Mouse (Mus musculus): ENCODE measurements at regions not wholly inside any gene's neighbourhood (a gene's known extent, or its start where the extent isn't known, plus 50 kb on each side); places are given as distances from the start of the nearest gene placed in this dataset.

DNA sequence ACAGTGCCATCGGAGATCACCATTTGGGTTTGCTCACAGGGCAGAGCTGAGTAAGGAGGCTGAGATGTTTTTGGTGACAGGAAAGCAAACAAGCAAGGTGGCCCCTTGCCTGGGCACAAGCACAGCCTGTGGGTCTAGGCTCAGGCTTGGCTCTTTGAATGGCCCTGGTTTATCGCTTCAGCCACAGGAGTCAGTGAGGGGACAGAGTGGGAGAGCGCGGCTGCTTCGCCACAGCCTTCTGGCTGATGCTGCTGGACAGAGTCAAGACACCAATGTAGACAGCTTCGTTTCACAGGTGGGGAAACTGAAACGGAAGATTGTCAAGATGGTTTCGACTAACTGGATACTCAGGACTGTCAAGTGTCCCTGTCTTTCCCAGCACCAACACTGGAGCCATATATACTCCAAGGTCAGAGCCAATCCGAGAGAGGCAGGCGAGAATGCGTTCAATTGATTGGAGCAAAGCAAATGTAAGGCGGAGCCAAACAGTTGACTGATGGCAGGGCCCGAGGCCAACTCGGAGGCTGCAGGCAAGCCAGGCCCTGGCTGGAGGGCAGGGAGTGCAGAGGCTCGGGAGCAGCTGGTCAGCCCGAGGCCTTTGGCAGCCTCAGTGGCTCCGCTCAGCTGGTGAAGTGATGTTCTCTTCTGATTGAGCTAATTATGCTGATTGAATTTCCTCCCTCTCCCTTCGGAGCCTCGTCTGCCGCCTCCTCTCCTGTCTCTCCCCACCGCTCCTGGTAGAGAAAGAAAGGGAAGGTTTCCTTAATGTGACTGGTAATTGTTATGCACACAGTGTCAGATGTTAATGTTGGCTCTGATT is 154.7 kb upstream of the Zc3h12a start:
- H3K4me3 ChIP-seq (ENCODE audit: control insufficient read depth in 1 of 2, insufficient read depth in 1 of 2, low read depth in 1 of 2, low read length in 2 of 2): no peak overlapping the region
- H3K4me2 ChIP-seq (ENCODE audit: low read length): 0 out of 2 replicates have a peak overlapping the region, but pooled peaks have one; percentile 1
- 9% methylated on average over 21 of the region's 21 CpGs for WGBS

DNA sequence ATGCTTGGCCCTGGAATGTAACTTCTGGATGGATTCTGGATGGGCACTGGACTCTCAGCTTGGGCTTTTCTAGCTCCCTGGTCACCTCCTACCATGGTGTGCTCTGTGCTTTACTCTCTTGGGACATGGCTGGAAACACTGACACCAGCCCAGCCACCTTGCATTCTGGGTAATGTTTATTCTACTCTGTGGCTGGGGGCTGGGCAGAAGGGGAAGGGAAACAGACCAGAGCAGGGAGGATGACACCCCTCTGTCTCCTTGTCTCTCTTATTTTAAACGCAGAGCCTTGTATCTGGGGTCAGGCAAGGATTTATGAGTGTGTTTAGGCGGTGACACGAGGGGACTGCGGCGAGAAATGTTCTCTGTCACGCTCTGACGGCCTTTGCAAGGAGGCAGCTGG is 151.5 kb upstream of the Zc3h12a start:
- Histone ChIP-seq H3K36me3 (ENCODE audit: control insufficient read depth, insufficient read depth, low read length) (no peaks in the 10 kb centered on the region), H3K27ac (replicated peaks in 1 of 2; ENCODE audit: control insufficient read depth in 1 of 2, insufficient read depth in 1 of 2, low read depth in 2 of 2, low read length in 2 of 2) (no peak overlapping the region), H3K4me1 (ENCODE audit: control insufficient read depth in 2 of 2, insufficient read depth in 2 of 2, low read length in 2 of 2) (no peaks in the 10 kb centered on the region; a peak in 1 of 4 replicates), H3K27me3 (ENCODE audit: control insufficient read depth, insufficient read depth, low read length) (peaks cover 36% of the 10 kb centered on the region), H3K4me3 (ENCODE audit: control insufficient read depth in 1 of 2, insufficient read depth in 1 of 2, low read depth in 1 of 2, low read length in 2 of 2) (no peak overlapping the region), H3K4me2 (ENCODE audit: low read length) (no peak overlapping the region), H3K9me3 (ENCODE audit: control insufficient read depth, low read length) (no peaks in the 10 kb centered on the region), H3K9ac (ENCODE audit: low read length) (no peak overlapping the region)
- WGBS: 52% methylated on average over 7 of the region's 7 CpGs
- ATAC-seq (ENCODE audit: insufficient number of reproducible peaks, insufficient read depth, low FRiP score, low read depth): no peak

More for the DNA sequence above, 154.7 kb upstream of the Zc3h12a start:
- Histone ChIP-seq H3K9me3 (ENCODE audit: control insufficient read depth, low read length) (no peaks in the 10 kb centered on the region), H3K4me1 (ENCODE audit: control insufficient read depth in 2 of 2, insufficient read depth in 2 of 2, low read length in 2 of 2) (no peaks in the 10 kb centered on the region; a peak in 1 of 4 replicates), H3K27ac (replicated peaks in 1 of 2; ENCODE audit: control insufficient read depth in 1 of 2, insufficient read depth in 1 of 2, low read depth in 2 of 2, low read length in 2 of 2) (no peak overlapping the region), H3K36me3 (ENCODE audit: control insufficient read depth, insufficient read depth, low read length) (no peaks in the 10 kb centered on the region), H3K9ac (ENCODE audit: low read length) (no peak overlapping the region), H3K27me3 (ENCODE audit: control insufficient read depth, insufficient read depth, low read length) (peaks cover 5% of the 10 kb centered on the region; the same call in 1 of the 2 replicates)
- ATAC-seq (ENCODE audit: insufficient number of reproducible peaks, insufficient read depth, low FRiP score, low read depth): no peak

DNA sequence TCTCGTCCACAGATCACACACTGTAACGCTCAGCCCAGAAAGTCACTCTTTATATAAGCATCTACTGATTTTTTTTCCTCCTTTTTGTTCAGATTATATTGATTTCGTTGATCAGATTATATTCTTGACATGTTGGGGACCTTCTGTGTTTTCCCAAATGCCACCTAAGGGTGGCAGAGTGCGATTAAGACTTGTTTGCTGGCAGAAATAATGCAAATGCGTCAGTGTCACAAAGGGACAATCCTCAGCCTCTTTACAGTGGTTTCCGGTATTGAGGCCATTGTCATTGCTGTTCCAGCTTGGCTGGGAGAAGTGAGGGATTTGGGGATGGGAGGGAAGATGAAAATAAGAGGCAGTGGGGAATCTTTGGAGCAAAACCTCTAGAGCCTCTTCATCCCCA is 149.2 kb upstream of the Zc3h12a start:
- H3K4me3 ChIP-seq (ENCODE audit: control insufficient read depth in 1 of 2, insufficient read depth in 1 of 2, low read depth in 1 of 2, low read length in 2 of 2): no peak overlapping the region
- H3K36me3 ChIP-seq (ENCODE audit: control insufficient read depth, insufficient read depth, low read length): no peaks in the 10 kb centered on the region
- ATAC-seq (ENCODE audit: insufficient number of reproducible peaks, insufficient read depth, low FRiP score, low read depth): no peak
- 56% methylated on average over 6 of the region's 6 CpGs for WGBS
- H3K4me1 ChIP-seq (ENCODE audit: control insufficient read depth in 2 of 2, insufficient read depth in 2 of 2, low read length in 2 of 2): no peaks in the 10 kb centered on the region
- H3K4me2 ChIP-seq (ENCODE audit: low read length): no peak overlapping the region
- H3K9ac ChIP-seq (ENCODE audit: low read length): no peak overlapping the region
- H3K27me3 ChIP-seq (ENCODE audit: control insufficient read depth, insufficient read depth, low read length): peaks cover 45% of the 10 kb centered on the region
- H3K27ac ChIP-seq (replicated peaks in 1 of 2; ENCODE audit: control insufficient read depth in 1 of 2, insufficient read depth in 1 of 2, low read depth in 2 of 2, low read length in 2 of 2): no peak overlapping the region
- H3K9me3 ChIP-seq (ENCODE audit: control insufficient read depth, low read length): no peaks in the 10 kb centered on the region

DNA sequence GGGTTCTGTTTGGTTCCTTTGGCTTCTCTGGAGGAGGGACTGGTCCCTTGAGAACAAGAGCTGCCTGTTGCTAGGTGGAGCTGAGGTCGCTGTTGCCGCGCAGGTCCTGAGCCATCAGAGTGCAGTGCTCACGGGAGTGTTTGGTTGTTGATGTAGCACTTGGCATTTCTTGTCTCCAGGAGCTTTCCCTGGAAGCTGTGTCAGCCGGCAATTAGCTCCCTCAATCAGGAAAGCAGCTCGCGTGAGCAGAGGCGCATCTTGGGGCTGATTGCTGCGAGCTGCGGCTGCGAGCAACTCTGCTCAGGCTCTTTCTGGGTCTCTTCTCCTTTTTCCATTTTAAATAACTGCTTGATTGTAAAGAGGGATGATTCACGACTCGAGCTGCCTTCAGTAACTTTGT is 147.6 kb upstream of the Zc3h12a start:
- H3K4me1 ChIP-seq (ENCODE audit: control insufficient read depth in 2 of 2, insufficient read depth in 2 of 2, low read length in 2 of 2): no peaks in the 10 kb centered on the region
- H3K27ac ChIP-seq (replicated peaks in 1 of 2; ENCODE audit: control insufficient read depth in 1 of 2, insufficient read depth in 1 of 2, low read depth in 2 of 2, low read length in 2 of 2): no peak overlapping the region
- H3K9ac ChIP-seq (ENCODE audit: low read length): no peak overlapping the region
- H3K36me3 ChIP-seq (ENCODE audit: control insufficient read depth, insufficient read depth, low read length): no peaks in the 10 kb centered on the region
- H3K4me2 ChIP-seq (ENCODE audit: low read length): no peak overlapping the region
- H3K4me3 ChIP-seq (ENCODE audit: control insufficient read depth in 1 of 2, insufficient read depth in 1 of 2, low read depth in 1 of 2, low read length in 2 of 2): no peak overlapping the region
- H3K9me3 ChIP-seq (ENCODE audit: control insufficient read depth, low read length): no peaks in the 10 kb centered on the region
- WGBS: 2% methylated on average over 13 of the region's 13 CpGs
- H3K27me3 ChIP-seq (ENCODE audit: control insufficient read depth, insufficient read depth, low read length): peaks cover 45% of the 10 kb centered on the region
- no peak for ATAC-seq (ENCODE audit: insufficient number of reproducible peaks, insufficient read depth, low FRiP score, low read depth)

DNA sequence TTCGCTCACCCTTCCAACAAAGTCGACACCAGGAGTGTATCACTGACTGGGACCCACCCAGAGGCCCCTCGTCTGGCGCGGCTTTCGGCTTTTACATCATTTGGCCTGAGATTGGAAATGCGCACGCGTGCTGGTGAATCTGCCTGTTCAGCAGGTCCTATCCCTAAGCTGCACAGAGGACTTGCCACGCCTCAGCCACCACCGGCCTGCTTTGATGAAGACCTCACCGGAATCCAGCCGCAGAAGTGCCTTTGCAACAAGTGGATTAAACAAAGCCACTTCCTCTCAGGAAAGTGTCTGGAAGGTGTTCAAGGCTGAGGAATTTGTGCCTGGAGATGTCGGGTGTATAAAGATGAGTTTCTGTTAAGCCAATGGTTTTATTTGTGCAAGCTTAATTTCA is 143.3 kb upstream of the Zc3h12a start:
- Histone ChIP-seq H3K4me3 (ENCODE audit: control insufficient read depth in 1 of 2, insufficient read depth in 1 of 2, low read depth in 1 of 2, low read length in 2 of 2) (no peak overlapping the region), H3K36me3 (ENCODE audit: control insufficient read depth, insufficient read depth, low read length) (no peaks in the 10 kb centered on the region), H3K27ac (replicated peaks in 1 of 2; ENCODE audit: control insufficient read depth in 1 of 2, insufficient read depth in 1 of 2, low read depth in 2 of 2, low read length in 2 of 2) (no peak overlapping the region), H3K9me3 (ENCODE audit: control insufficient read depth, low read length) (no peaks in the 10 kb centered on the region), H3K4me1 (ENCODE audit: control insufficient read depth in 2 of 2, insufficient read depth in 2 of 2, low read length in 2 of 2) (no peaks in the 10 kb centered on the region), H3K9ac (ENCODE audit: low read length) (no peak overlapping the region), H3K4me2 (ENCODE audit: low read length) (no peak overlapping the region), H3K27me3 (ENCODE audit: control insufficient read depth, insufficient read depth, low read length) (peaks cover 34% of the 10 kb centered on the region)
- 69% methylated on average over 14 of the region's 14 CpGs for WGBS
- ATAC-seq (ENCODE audit: insufficient number of reproducible peaks, insufficient read depth, low FRiP score, low read depth): no peak

DNA sequence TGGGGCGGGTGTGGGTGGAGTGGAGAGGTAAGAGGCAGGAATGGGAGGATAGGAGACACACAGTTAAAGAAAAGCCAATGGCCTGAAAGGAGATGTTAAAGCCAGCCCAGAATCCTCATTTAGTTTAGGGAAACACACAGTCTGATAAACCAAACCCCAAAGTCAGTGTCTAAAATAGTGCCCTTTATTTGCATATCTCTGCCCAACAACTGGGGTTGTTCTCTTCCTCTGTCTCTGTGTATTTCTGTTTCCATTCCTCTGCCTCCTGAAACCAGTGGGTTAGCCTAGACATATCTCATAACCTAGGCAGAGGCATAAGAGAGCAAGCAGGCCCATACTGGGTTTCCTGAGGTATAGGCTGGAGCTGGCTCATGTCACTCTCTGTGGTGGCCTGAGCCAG is 138.6 kb upstream of the Zc3h12a start:
- H3K4me1 ChIP-seq (ENCODE audit: control insufficient read depth in 2 of 2, insufficient read depth in 2 of 2, low read length in 2 of 2): no peaks in the 10 kb centered on the region
- H3K4me3 ChIP-seq (ENCODE audit: control insufficient read depth in 1 of 2, insufficient read depth in 1 of 2, low read depth in 1 of 2, low read length in 2 of 2): no peak overlapping the region
- peaks cover 7% of the 10 kb centered on the region for H3K27me3 ChIP-seq (ENCODE audit: control insufficient read depth, insufficient read depth, low read length)
- ATAC-seq (ENCODE audit: insufficient number of reproducible peaks, insufficient read depth, low FRiP score, low read depth): no peak
- H3K36me3 ChIP-seq (ENCODE audit: control insufficient read depth, insufficient read depth, low read length): no peaks in the 10 kb centered on the region
- no peak overlapping the region for H3K9ac ChIP-seq (ENCODE audit: low read length)
- H3K27ac ChIP-seq (replicated peaks in 1 of 2; ENCODE audit: control insufficient read depth in 1 of 2, insufficient read depth in 1 of 2, low read depth in 2 of 2, low read length in 2 of 2): no peak overlapping the region
- WGBS: 61% methylated on average over 1 of the region's 1 CpGs
- H3K9me3 ChIP-seq (ENCODE audit: control insufficient read depth, low read length): no peaks in the 10 kb centered on the region
- no peak overlapping the region for H3K4me2 ChIP-seq (ENCODE audit: low read length)

DNA sequence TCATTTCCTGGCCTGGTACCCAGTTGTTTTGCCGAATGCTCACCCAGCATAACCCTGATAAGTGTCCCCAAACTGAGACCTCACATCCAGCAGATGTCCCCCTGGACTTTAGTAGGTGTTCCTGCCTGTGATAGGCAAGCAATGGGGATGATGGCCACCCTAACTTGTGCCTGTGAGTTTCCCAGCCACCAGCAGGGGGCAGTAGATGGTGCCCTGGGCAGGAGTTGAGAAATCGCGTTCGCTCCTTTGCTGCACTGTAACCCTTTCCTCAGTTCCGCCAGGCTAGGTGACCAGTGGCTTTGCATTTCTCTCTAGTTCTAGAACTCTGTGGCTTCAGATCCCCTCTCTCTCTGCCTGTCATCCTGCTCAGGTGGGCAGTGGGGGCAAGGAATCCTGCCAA is 137.9 kb upstream of the Zc3h12a start:
- no peak overlapping the region for H3K27ac ChIP-seq (replicated peaks in 1 of 2; ENCODE audit: control insufficient read depth in 1 of 2, insufficient read depth in 1 of 2, low read depth in 2 of 2, low read length in 2 of 2)
- 21% methylated on average over 5 of the region's 5 CpGs for WGBS
- peaks cover 7% of the 10 kb centered on the region for H3K27me3 ChIP-seq (ENCODE audit: control insufficient read depth, insufficient read depth, low read length)
- no peaks in the 10 kb centered on the region for H3K36me3 ChIP-seq (ENCODE audit: control insufficient read depth, insufficient read depth, low read length)
- H3K4me1 ChIP-seq (ENCODE audit: control insufficient read depth in 2 of 2, insufficient read depth in 2 of 2, low read length in 2 of 2): no peaks in the 10 kb centered on the region
- H3K4me2 ChIP-seq (ENCODE audit: low read length): no peak overlapping the region
- no peaks in the 10 kb centered on the region for H3K9me3 ChIP-seq (ENCODE audit: control insufficient read depth, low read length)
- H3K4me3 ChIP-seq (ENCODE audit: control insufficient read depth in 1 of 2, insufficient read depth in 1 of 2, low read depth in 1 of 2, low read length in 2 of 2): no peak overlapping the region
- no peak overlapping the region for H3K9ac ChIP-seq (ENCODE audit: low read length)
- ATAC-seq (ENCODE audit: insufficient number of reproducible peaks, insufficient read depth, low FRiP score, low read depth): no peak

DNA sequence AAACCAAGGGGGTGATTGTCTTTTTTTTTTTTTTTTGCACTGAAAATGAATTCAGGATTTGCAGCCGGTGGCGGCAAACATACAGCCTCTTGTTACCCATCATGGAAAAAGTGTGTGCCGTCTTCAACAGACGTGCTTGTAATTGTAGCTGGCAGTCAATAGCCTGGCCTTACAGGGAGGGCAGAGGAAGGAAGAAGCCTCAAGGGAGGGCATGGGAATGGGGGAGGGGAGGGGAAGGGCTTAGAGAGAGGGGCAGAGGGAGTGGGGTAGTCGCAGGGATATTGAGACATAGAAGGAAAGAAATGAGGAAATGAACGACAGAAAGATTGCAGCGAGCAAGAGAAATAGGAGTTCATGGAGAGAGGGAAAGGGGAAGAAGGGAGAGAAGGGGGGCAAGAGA is 137.4 kb upstream of the Zc3h12a start:
- H3K4me3 ChIP-seq (ENCODE audit: control insufficient read depth in 1 of 2, insufficient read depth in 1 of 2, low read depth in 1 of 2, low read length in 2 of 2): no peak overlapping the region
- no peaks in the 10 kb centered on the region for H3K36me3 ChIP-seq (ENCODE audit: control insufficient read depth, insufficient read depth, low read length)
- WGBS: 56% methylated on average over 7 of the region's 7 CpGs
- no peak overlapping the region for H3K9ac ChIP-seq (ENCODE audit: low read length)
- H3K4me2 ChIP-seq (ENCODE audit: low read length): no peak overlapping the region
- no peaks in the 10 kb centered on the region for H3K4me1 ChIP-seq (ENCODE audit: control insufficient read depth in 2 of 2, insufficient read depth in 2 of 2, low read length in 2 of 2)
- no peak overlapping the region for H3K27ac ChIP-seq (replicated peaks in 1 of 2; ENCODE audit: control insufficient read depth in 1 of 2, insufficient read depth in 1 of 2, low read depth in 2 of 2, low read length in 2 of 2)
- no peak for ATAC-seq (ENCODE audit: insufficient number of reproducible peaks, insufficient read depth, low FRiP score, low read depth)
- peaks cover 7% of the 10 kb centered on the region for H3K27me3 ChIP-seq (ENCODE audit: control insufficient read depth, insufficient read depth, low read length)
- no peaks in the 10 kb centered on the region for H3K9me3 ChIP-seq (ENCODE audit: control insufficient read depth, low read length)
